Mouse (Mus musculus): ENCODE data around the gene Sde2. TPM values are rescaled to one million over a fixed set of nuclear protein-coding genes. Genes with fewer than 3 reads are reported as not detected.

Sde2 gene
- 44.1 and 46.9 TPM in 2 replicates for polyA plus RNA-seq (2014; fragmentation: Nextera tagmentation; extraction: Ambion mirVana)

- Histone ChIP-seq H3K4me3 (ENCODE audit: low read depth, low read length) (peak within 1 kb of the TSS; percentile 81), H3K4me2 (ENCODE audit: low read depth, severe bottlenecking) (peak within 1 kb of the TSS; percentile 78), H3K4me1 (ENCODE audit: control insufficient read depth, insufficient read depth, low read length) (peaks cover 18% of the 10 kb centered on the region), H3K36me3 (ENCODE audit: control insufficient read depth, insufficient read depth, low read length) (peaks cover 7% of the 10 kb centered on the region; the same call in 1 of the 2 replicates), H3K27me3 (ENCODE audit: control insufficient read depth, insufficient read depth, low read length) (no peaks in the 10 kb centered on the region), H3K9ac (ENCODE audit: low read length) (peak within 1 kb of the TSS; percentile 86), H3K27ac (replicated peaks; ENCODE audit: low read depth, low read length) (peak within 1 kb of the TSS; percentile 95), H3K9me3 (ENCODE audit: control insufficient read depth, low read length) (no peaks in the 10 kb centered on the region)
- ATAC-seq (ENCODE audit: insufficient number of reproducible peaks, low FRiP score, low TSS enrichment, low read depth): peak; percentile 99
- under 1% methylated on average over 77 of the region's 77 CpGs for WGBS
- peak; percentile 100 for DNase-seq (ENCODE audit: low spot score)
These were observed at the start of gene Sde2 for GRCm38 (mm10) chr1:180850316-180851270. TSS of gene Sde2 (plus strand) at chr1:180851127.

- no peak overlapping the region for H3K4me2 ChIP-seq (ENCODE audit: low read depth, severe bottlenecking)
- H3K4me1 ChIP-seq (ENCODE audit: control insufficient read depth, insufficient read depth, low read length): no peaks in the 10 kb centered on the region
- no peak overlapping the region for H3K9ac ChIP-seq (ENCODE audit: low read length)
- no peaks in the 10 kb centered on the region for H3K27me3 ChIP-seq (ENCODE audit: control insufficient read depth, insufficient read depth, low read length)
- ATAC-seq (ENCODE audit: insufficient number of reproducible peaks, low FRiP score, low TSS enrichment, low read depth) (no peak), DNase-seq (ENCODE audit: low spot score) (no peak)
- H3K36me3 ChIP-seq (ENCODE audit: control insufficient read depth, insufficient read depth, low read length): peaks cover 24% of the 10 kb centered on the region
- H3K4me3 ChIP-seq (ENCODE audit: low read depth, low read length): no peak overlapping the region
- H3K9me3 ChIP-seq (ENCODE audit: control insufficient read depth, low read length): no peaks in the 10 kb centered on the region
- 82% methylated on average over 3 of the region's 3 CpGs for WGBS
- H3K27ac ChIP-seq (replicated peaks; ENCODE audit: low read depth, low read length): no peak overlapping the region
These were observed 49.4 kb upstream of the Sde2 start for GRCm38 (mm10) chr1:180801466-180801994.

GRCm38 (mm10) chr1:180803881-180804280 is 47.0 kb upstream of the Sde2 start:
- Histone ChIP-seq H3K4me3 (ENCODE audit: low read depth, low read length) (no peak overlapping the region), H3K27me3 (ENCODE audit: control insufficient read depth, insufficient read depth, low read length) (no peaks in the 10 kb centered on the region), H3K27ac (replicated peaks; ENCODE audit: low read depth, low read length) (no peak overlapping the region), H3K9me3 (ENCODE audit: control insufficient read depth, low read length) (no peaks in the 10 kb centered on the region), H3K36me3 (ENCODE audit: control insufficient read depth, insufficient read depth, low read length) (peaks cover 39% of the 10 kb centered on the region), H3K9ac (ENCODE audit: low read length) (no peak overlapping the region), H3K4me1 (ENCODE audit: control insufficient read depth, insufficient read depth, low read length) (no peaks in the 10 kb centered on the region), H3K4me2 (ENCODE audit: low read depth, severe bottlenecking) (no peak overlapping the region)
- no peak for ATAC-seq (ENCODE audit: insufficient number of reproducible peaks, low FRiP score, low TSS enrichment, low read depth)
- WGBS: 88% methylated on average over 6 of the region's 6 CpGs
- DNase-seq (ENCODE audit: low spot score): no peak

GRCm38 (mm10) chr1:180808831-180809230 is 42.1 kb upstream of the Sde2 start:
- Histone ChIP-seq H3K9ac (ENCODE audit: low read length) (no peak overlapping the region), H3K36me3 (ENCODE audit: control insufficient read depth, insufficient read depth, low read length) (peaks cover 42% of the 10 kb centered on the region), H3K4me2 (ENCODE audit: low read depth, severe bottlenecking) (no peak overlapping the region), H3K4me3 (ENCODE audit: low read depth, low read length) (no peak overlapping the region), H3K27ac (replicated peaks; ENCODE audit: low read depth, low read length) (no peak overlapping the region), H3K4me1 (ENCODE audit: control insufficient read depth, insufficient read depth, low read length) (peaks cover 2% of the 10 kb centered on the region; the same call in 1 of the 2 replicates), H3K9me3 (ENCODE audit: control insufficient read depth, low read length) (no peaks in the 10 kb centered on the region), H3K27me3 (ENCODE audit: control insufficient read depth, insufficient read depth, low read length) (no peaks in the 10 kb centered on the region)
- 92% methylated on average over 5 of the region's 5 CpGs for WGBS
- DNase-seq (ENCODE audit: low spot score) (no peak), ATAC-seq (ENCODE audit: insufficient number of reproducible peaks, low FRiP score, low TSS enrichment, low read depth) (no peak)

- peaks cover 8% of the 10 kb centered on the region; the same call in 1 of the 2 replicates for H3K4me1 ChIP-seq (ENCODE audit: control insufficient read depth, insufficient read depth, low read length)
- no peak overlapping the region for H3K27ac ChIP-seq (replicated peaks; ENCODE audit: low read depth, low read length)
- peak overlapping the region; percentile 79 for H3K4me3 ChIP-seq (ENCODE audit: low read depth, low read length)
- no peaks in the 10 kb centered on the region for H3K9me3 ChIP-seq (ENCODE audit: control insufficient read depth, low read length)
- WGBS: 86% methylated on average over 7 of the region's 7 CpGs
- ATAC-seq (ENCODE audit: insufficient number of reproducible peaks, low FRiP score, low TSS enrichment, low read depth) (no peak), DNase-seq (ENCODE audit: low spot score) (no peak)
- peak overlapping the region; percentile 27 for H3K4me2 ChIP-seq (ENCODE audit: low read depth, severe bottlenecking)
- peaks cover 25% of the 10 kb centered on the region for H3K36me3 ChIP-seq (ENCODE audit: control insufficient read depth, insufficient read depth, low read length)
- H3K9ac ChIP-seq (ENCODE audit: low read length): no peak overlapping the region
- H3K27me3 ChIP-seq (ENCODE audit: control insufficient read depth, insufficient read depth, low read length): no peaks in the 10 kb centered on the region
These were observed 40.0 kb upstream of the Sde2 start for GRCm38 (mm10) chr1:180810976-180811375.

GRCm38 (mm10) chr1:180811596-180812462 is 39.1 kb upstream of the Sde2 start:
- Histone ChIP-seq H3K27me3 (ENCODE audit: control insufficient read depth, insufficient read depth, low read length) (no peaks in the 10 kb centered on the region), H3K4me3 (ENCODE audit: low read depth, low read length) (peak overlapping the region; percentile 79), H3K4me2 (ENCODE audit: low read depth, severe bottlenecking) (peak overlapping the region; percentile 27), H3K36me3 (ENCODE audit: control insufficient read depth, insufficient read depth, low read length) (peaks cover 23% of the 10 kb centered on the region), H3K9ac (ENCODE audit: low read length) (peak overlapping the region; percentile 99), H3K27ac (replicated peaks; ENCODE audit: low read depth, low read length) (peak overlapping the region; percentile 98), H3K9me3 (ENCODE audit: control insufficient read depth, low read length) (no peaks in the 10 kb centered on the region), H3K4me1 (ENCODE audit: control insufficient read depth, insufficient read depth, low read length) (peaks cover 8% of the 10 kb centered on the region; the same call in 1 of the 2 replicates)
- DNase-seq (ENCODE audit: low spot score): no peak
- no peak for ATAC-seq (ENCODE audit: insufficient number of reproducible peaks, low FRiP score, low TSS enrichment, low read depth)
- 6% methylated on average over 26 of the region's 27 CpGs for WGBS

GRCm38 (mm10) chr1:180812463-180813408 is 38.2 kb upstream of the Sde2 start:
- peaks cover 8% of the 10 kb centered on the region; the same call in 1 of the 2 replicates for H3K4me1 ChIP-seq (ENCODE audit: control insufficient read depth, insufficient read depth, low read length)
- ATAC-seq (ENCODE audit: insufficient number of reproducible peaks, low FRiP score, low TSS enrichment, low read depth) (peak; percentile 38; the same call in 1 of the 2 replicates), DNase-seq (ENCODE audit: low spot score) (peak; percentile 77)
- under 1% methylated on average over 71 of the region's 71 CpGs for WGBS
- H3K27me3 ChIP-seq (ENCODE audit: control insufficient read depth, insufficient read depth, low read length): no peaks in the 10 kb centered on the region
- H3K4me2 ChIP-seq (ENCODE audit: low read depth, severe bottlenecking): no peak overlapping the region; the same call in 1 of the 2 replicates
- H3K9me3 ChIP-seq (ENCODE audit: control insufficient read depth, low read length): no peaks in the 10 kb centered on the region
- H3K9ac ChIP-seq (ENCODE audit: low read length): peak overlapping the region; percentile 99
- peaks cover 14% of the 10 kb centered on the region for H3K36me3 ChIP-seq (ENCODE audit: control insufficient read depth, insufficient read depth, low read length)
- H3K27ac ChIP-seq (replicated peaks; ENCODE audit: low read depth, low read length): peak overlapping the region; percentile 98
- H3K4me3 ChIP-seq (ENCODE audit: low read depth, low read length): peak overlapping the region; percentile 79

Measured in limb, embryonic 11.5 days (tissue).